Mouse (Mus musculus) testis, adult 2 months (tissue): Measurements from ENCODE around the gene Nalcn.

ENCODE experiments used
- CTCF ChIP-seq: fragments of 200-500 bp; IDR thresholded peaks from 2 replicates; pipeline ENCODE4 v1.5.1; 2012; ENCODE audit warnings: low read depth, mild to moderate bottlenecking, inconsistent platforms, low read length, moderate library complexity; ENCODE audit not compliant: control insufficient read depth, insufficient read depth, insufficient replicate concordance
- POLR2A ChIP-seq: fragments of 200-500 bp; IDR thresholded peaks from 2 replicates; pipeline ENCODE4 v1.6.1; 2012; ENCODE audit warnings: low read depth, mild to moderate bottlenecking, inconsistent platforms, low read length, moderate library complexity; ENCODE audit not compliant: control insufficient read depth

- TF ChIP-seq CTCF (no peak), POLR2A (no peak)
Observed at GRCm38 (mm10) chr14:123513376-123514141, 113.4 kb downstream of the Nalcn start.
